Mouse (Mus musculus): ENCODE results near the gene Fam213a.

DNA sequence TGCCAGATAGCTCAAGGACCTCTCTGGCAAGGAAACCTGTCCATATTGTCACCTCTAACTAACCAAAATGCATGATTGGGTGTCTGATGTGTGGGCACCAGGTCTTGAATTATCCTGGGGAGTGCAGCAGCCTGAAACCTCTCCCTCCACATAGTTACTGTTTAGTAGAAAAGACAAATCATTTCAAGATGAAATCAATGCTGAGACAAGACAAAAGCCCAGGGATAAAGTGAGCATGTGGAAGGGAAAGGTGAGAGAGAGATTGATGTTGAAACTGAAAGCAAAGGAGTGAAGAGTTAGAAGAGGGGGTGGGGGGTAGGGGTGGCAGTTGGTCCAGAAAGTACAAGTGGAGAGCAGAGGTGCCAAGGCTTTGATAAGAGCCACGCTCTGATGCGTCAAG, 45.5 kb downstream of the Fam213a start:
- no peak for TF ChIP-seq CTCF (IDR thresholded peaks at IDR 0.05)
- TF ChIP-seq EP300 (IDR thresholded peaks at IDR 0.05) = no peak

All from lung, postnatal 0 days (tissue).